Mouse (Mus musculus): ENCODE results near the gene Gm11444.

- no peak for TF ChIP-seq POLR2A (IDR thresholded peaks at IDR 0.05; ENCODE audit: insufficient read depth, low read length)
- no peak for TF ChIP-seq CTCF (IDR thresholded peaks at IDR 0.05; ENCODE audit: low read depth, low read length)
- no peak for TF ChIP-seq EP300 (IDR thresholded peaks at IDR 0.05; ENCODE audit: insufficient read depth, low read depth, low read length)
Observed at GRCm38 (mm10) chr11:85889730-85890562, 39.8 kb upstream of the Gm11444 start.

All from ES-Bruce4 (cell line).